Comparison of ENCODE assay signal across 8 mouse cellular contexts in the genomic region with DNA sequence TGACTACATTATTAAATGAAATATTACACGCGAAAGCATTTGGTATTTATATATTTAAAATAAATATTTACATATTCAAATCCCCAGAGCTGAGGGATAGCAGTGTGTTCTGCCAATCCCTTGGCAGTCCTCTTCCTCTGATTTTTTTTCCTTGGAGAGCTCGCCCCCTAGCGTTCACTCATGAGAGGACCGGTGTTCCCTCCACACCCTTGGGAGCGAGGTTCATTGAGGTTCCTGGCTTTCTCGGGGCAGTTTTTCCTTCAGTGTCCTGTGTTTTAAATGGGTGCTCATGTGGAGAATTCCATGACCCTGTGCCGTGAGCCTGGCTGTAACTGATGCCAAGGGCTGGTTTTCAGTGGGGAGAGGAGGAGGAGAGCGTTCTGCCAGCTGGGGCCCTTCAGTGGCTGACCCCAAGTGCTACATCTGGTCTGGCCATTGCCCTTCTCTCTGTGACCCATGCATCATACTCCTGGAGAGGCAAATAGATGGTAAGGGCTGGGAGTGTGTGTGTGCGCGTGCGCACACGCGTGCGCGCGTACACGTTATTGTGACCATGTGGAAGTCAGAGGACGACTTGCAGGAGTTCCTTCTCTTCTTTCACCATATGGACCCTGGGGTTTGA. TPM values are rescaled to one million over a fixed set of nuclear protein-coding genes. Genes with fewer than 3 reads are reported as not detected.
DNase-seq lines count a peak whose midpoint lies in the region; TF ChIP-seq lines count a peak whose summit lies in the region.

No protein-coding gene starts in this region.

- WGBS in embryonic facial prominence, embryonic 10.5 days: 45% methylated on average over 19 of the region's 19 CpGs
- WGBS in lung, adult 2 months: 46% methylated on average over 19 of the region's 19 CpGs

- peaks cover 10% of the 10 kb centered on the region for H3K9me3 ChIP-seq in CH12.LX (replicated peaks; ENCODE audit: low read length)
- peaks cover 3% of the 10 kb centered on the region; the same call in 1 of the 2 replicates for H3K9me3 ChIP-seq in embryonic facial prominence, embryonic 10.5 days

- H3K27me3 ChIP-seq in CH12.LX (replicated peaks): peaks cover 15% of the 10 kb centered on the region
- peaks cover 5% of the 10 kb centered on the region; the same call in 1 of the 2 replicates for H3K27me3 ChIP-seq in embryonic facial prominence, embryonic 10.5 days (replicated peaks; ENCODE audit: low read depth, poor library complexity, severe bottlenecking)

- peak; percentile 83 for TF ChIP-seq RAD21 in CH12.LX (IDR thresholded peaks at IDR 0.05; ENCODE audit: low read depth, low read length)

- no peak overlapping the region for H3K4me3 ChIP-seq in CH12.LX (replicated peaks in 1 of 3; ENCODE audit: low read depth in 2 of 3, low read length in 2 of 3, poor library complexity in 1 of 3)
- H3K4me3 ChIP-seq in embryonic facial prominence, embryonic 10.5 days: no peak overlapping the region
- no peak overlapping the region for H3K4me3 ChIP-seq in lung, adult 2 months (replicated peaks; ENCODE audit: extremely low read depth, low read depth, low read length)

- TF ChIP-seq POLR2A in CH12.LX (IDR thresholded peaks at IDR 0.05; ENCODE audit: low read depth, low read length): no peak
- TF ChIP-seq POLR2A in lung, adult 2 months (IDR thresholded peaks at IDR 0.05; ENCODE audit: borderline replicate concordance, extremely low read depth, low read depth, low read length): no peak

- TF ChIP-seq CTCF in CH12.LX (conservative IDR thresholded peaks at IDR 0.05 in 1 of 2, IDR thresholded peaks at IDR 0.05 in 1 of 2; ENCODE audit: low read depth in 2 of 2, low read length in 2 of 2): peak; percentile 74 to 79
- peak; percentile 78 for TF ChIP-seq CTCF in lung, adult 2 months (IDR thresholded peaks at IDR 0.05; ENCODE audit: insufficient read depth, low read length)

- H3K9ac ChIP-seq in CH12.LX (ENCODE audit: insufficient read depth, low read depth): no peak overlapping the region

- TF ChIP-seq EP300 in CH12.LX (IDR thresholded peaks at IDR 0.05; ENCODE audit: low read length): no peak

- no peaks in the 10 kb centered on the region for H3K79me2 ChIP-seq in CH12.LX (replicated peaks; ENCODE audit: control insufficient read depth, extremely low read depth, insufficient read depth, poor library complexity, severe bottlenecking)

- in situ Hi-C loops in CH12.LX (cut with MboI; ENCODE audit: low pct_ligation_motif_present, low pct_unique_long_range_greater_than_20kb, low sequenced_read_pairs): no loop called here

- dilution Hi-C loops in CH12.LX (cut with MboI; ENCODE audit: extremely low pct_ligation_motif_present, extremely low pct_unique_long_range_greater_than_20kb, low sequenced_read_pairs): no loop called here

- H3K4me2 ChIP-seq in CH12.LX (ENCODE audit: insufficient read depth, low read depth, poor library complexity, severe bottlenecking): no peak overlapping the region

- H3K4me1 ChIP-seq in CH12.LX (ENCODE audit: control insufficient read depth in 1 of 2, insufficient read depth in 2 of 2): no peaks in the 10 kb centered on the region
- H3K4me1 ChIP-seq in embryonic facial prominence, embryonic 10.5 days: peaks cover 10% of the 10 kb centered on the region; the same call in 1 of the 2 replicates
- no peaks in the 10 kb centered on the region for H3K4me1 ChIP-seq in lung, adult 2 months (ENCODE audit: control insufficient read depth, insufficient read depth, low read length)

- H3K36me3 ChIP-seq in CH12.LX (replicated peaks in 1 of 2; ENCODE audit: control insufficient read depth in 1 of 2, insufficient read depth in 1 of 2, low read length in 1 of 2): no peaks in the 10 kb centered on the region
- no peaks in the 10 kb centered on the region for H3K36me3 ChIP-seq in embryonic facial prominence, embryonic 10.5 days (replicated peaks)

- DNase-seq in CH12.LX (ENCODE audit: extremely low read depth): peak; percentile 44
- peak; percentile 38 to 66 for DNase-seq in adrenal gland, postnatal 4 days (ENCODE audit: low spot score in 2 of 2)
- DNase-seq in embryonic facial prominence, embryonic 10.5 days (ENCODE audit: low spot score): peak; percentile 73
- DNase-seq in heart, adult 8-10 months (ENCODE audit: low spot score): peak; percentile 73
- DNase-seq in kidney, postnatal 36 days: peak; percentile 79 to 90
- DNase-seq in lung, adult 2 months: peak; percentile 68
- peak; percentile 49 for DNase-seq in ovary, postnatal 10 days (ENCODE audit: low spot score)
- DNase-seq in thymus, postnatal 0 days (ENCODE audit: low spot score): peak; percentile 36

- no peak overlapping the region for H3K27ac ChIP-seq in CH12.LX (ENCODE audit: insufficient read depth, low read depth)
- H3K27ac ChIP-seq in embryonic facial prominence, embryonic 10.5 days (replicated peaks): no peak overlapping the region

TF ChIP-seq in CH12.LX, 34 proteins besides CTCF, POLR2A, EP300 and RAD21:
- TF ChIP-seq UBTF (IDR thresholded peaks at IDR 0.05; ENCODE audit: low read depth, low read length): no peak
- TF ChIP-seq MEF2A (IDR thresholded peaks at IDR 0.05; ENCODE audit: borderline replicate concordance, low read depth, low read length): no peak
- peak; percentile 56 for TF ChIP-seq SMC3 (IDR thresholded peaks at IDR 0.05; ENCODE audit: low read depth, low read length)
- peak; percentile 38; the same call in 1 of the 2 replicates for TF ChIP-seq ZNF384 (IDR thresholded peaks at IDR 0.05; ENCODE audit: low read depth, low read length)

RNA-seq across cellular contexts. Expression of a gene that starts 7.5 kb away (rescaled TPM):
- total RNA-seq in CH12.LX (2012; rRNA removed) (not detected in 2 replicates), CH12.LX (2014; rRNA removed) (0.08 TPM in 1 of 2 replicates, not detected in the other)
- polyA plus RNA-seq in CH12.LX (2012; ENCODE audit: insufficient read length, low read depth): 0.13 TPM in 1 of 2 replicates, not detected in the other
- 1 to 10 TPM in 1 of 2 experiments, under 1 TPM in 1; 0.25 to 4.4 TPM for total RNA-seq in adrenal gland, postnatal 4 days (2021)
- polyA plus RNA-seq in embryonic facial prominence, embryonic 10.5 days (2016; fragmentation: Nextera tagmentation; extraction: Ambion mirVana): 0.09 and 0.21 TPM in 2 replicates
- not detected for total RNA-seq in heart, adult 8-10 months (2022)
- polyA plus RNA-seq in lung, adult 2 months (2012; rRNA removed): 0.66 and 1.2 TPM in 2 replicates
- 0.14 and 0.21 TPM in 2 replicates for polyA plus RNA-seq in thymus, postnatal 0 days (2015; fragmentation: Nextera tagmentation; extraction: Ambion mirVana)

RNA-seq across cellular contexts. Expression of a gene that starts 29.2 kb away (rescaled TPM):
- not detected in 2 replicates for total RNA-seq in CH12.LX (2012; rRNA removed)
- total RNA-seq in CH12.LX (2014; rRNA removed): not detected in 2 replicates
- not detected in 2 replicates for polyA plus RNA-seq in CH12.LX (2012; ENCODE audit: insufficient read length, low read depth)
- total RNA-seq in adrenal gland, postnatal 4 days (2021): 1 to 10 TPM in 1 of 2 experiments, under 1 TPM in 1; 0.73 to 2.1 TPM
- 3.9 and 5.4 TPM in 2 replicates for polyA plus RNA-seq in embryonic facial prominence, embryonic 10.5 days (2016; fragmentation: Nextera tagmentation; extraction: Ambion mirVana)
- total RNA-seq in heart, adult 8-10 months (2022): under 1 TPM; 0.14 to 0.57 (median 0.39) TPM
- polyA plus RNA-seq in lung, adult 2 months (2012; rRNA removed): 0.18 and 0.28 TPM in 2 replicates
- not detected in 2 replicates for polyA plus RNA-seq in thymus, postnatal 0 days (2015; fragmentation: Nextera tagmentation; extraction: Ambion mirVana)

RNA-seq across cellular contexts. Expression of a gene that starts 34.2 kb away (rescaled TPM):
- not detected in 2 replicates for total RNA-seq in CH12.LX (2012; rRNA removed)
- not detected in 2 replicates for total RNA-seq in CH12.LX (2014; rRNA removed)
- polyA plus RNA-seq in CH12.LX (2012; ENCODE audit: insufficient read length, low read depth): 0.14 and 0.20 TPM in 2 replicates
- total RNA-seq in adrenal gland, postnatal 4 days (2021): under 1 TPM; 0.08 to 0.25 TPM
- 0.05 and 0.08 TPM in 2 replicates for polyA plus RNA-seq in embryonic facial prominence, embryonic 10.5 days (2016; fragmentation: Nextera tagmentation; extraction: Ambion mirVana)
- under 1 TPM in 1 of 4 experiments, not detected in 3; 0.09 TPM for total RNA-seq in heart, adult 8-10 months (2022)
- 1.4 and 2.4 TPM in 2 replicates for polyA plus RNA-seq in lung, adult 2 months (2012; rRNA removed)
- 0.17 and 0.20 TPM in 2 replicates for polyA plus RNA-seq in thymus, postnatal 0 days (2015; fragmentation: Nextera tagmentation; extraction: Ambion mirVana)

RNA-seq across cellular contexts. Expression of a gene that starts 57.1 kb away (rescaled TPM):
- total RNA-seq in CH12.LX (2012; rRNA removed): 4.6 and 4.9 TPM in 2 replicates
- 6.7 and 8.3 TPM in 2 replicates for total RNA-seq in CH12.LX (2014; rRNA removed)
- polyA plus RNA-seq in CH12.LX (2012; ENCODE audit: insufficient read length, low read depth): 6.4 and 7.1 TPM in 2 replicates
- 10 to 100 TPM; 22.9 to 27.7 TPM for total RNA-seq in adrenal gland, postnatal 4 days (2021)
- 5.0 and 5.2 TPM in 2 replicates for polyA plus RNA-seq in embryonic facial prominence, embryonic 10.5 days (2016; fragmentation: Nextera tagmentation; extraction: Ambion mirVana)
- 10 to 100 TPM in 3 of 4 experiments, 1 to 10 TPM in 1; 9.3 to 14.5 (median 12.4) TPM for total RNA-seq in heart, adult 8-10 months (2022)
- 3.1 and 3.9 TPM in 2 replicates for polyA plus RNA-seq in lung, adult 2 months (2012; rRNA removed)
- polyA plus RNA-seq in thymus, postnatal 0 days (2015; fragmentation: Nextera tagmentation; extraction: Ambion mirVana): 20.1 and 21.3 TPM in 2 replicates
